8 mouse cellular contexts compared by ENCODE assay signal in genomic region chr1:131613361-131614133, GRCm38 (mm10). TPM values are rescaled to one million over a fixed set of nuclear protein-coding genes. Genes with fewer than 3 reads are reported as not detected.
DNase-seq lines count a peak whose midpoint lies in the region; ATAC-seq and TF ChIP-seq lines count a peak whose summit lies in the region.

No protein-coding gene starts in this region.

- peak; percentile 56; the same call in 1 of the 2 replicates for TF ChIP-seq CTCF in G1E (IDR thresholded peaks at IDR 0.05; ENCODE audit: low read depth, low read length)
- TF ChIP-seq CTCF in brain, embryonic 14.5 days (IDR thresholded peaks at IDR 0.05; ENCODE audit: borderline replicate concordance, extremely low read depth, insufficient read depth, insufficient read length), result peak; percentile 64; the same call in 1 of the 2 replicates
- TF ChIP-seq CTCF in lung, embryonic 14.5 days (IDR thresholded peaks at IDR 0.05; ENCODE audit: low read depth), result peak; percentile 80

- peak; percentile 73 for DNase-seq in G1E (ENCODE audit: low spot score)
- DNase-seq in brain, embryonic 14.5 days (ENCODE audit: low read depth), result peak; percentile 82
- peak; percentile 34 for DNase-seq in fat pad, adult 2 months (ENCODE audit: extremely low read depth, low read depth, low spot score)
- DNase-seq in layer of hippocampus, adult 18-20 months (ENCODE audit: low spot score in 2 of 2), result peak; percentile 48 to 72
- peak; percentile 87 for DNase-seq in lung, embryonic 14.5 days
- peak; percentile 69 to 71 for DNase-seq in right cerebral cortex, adult 2 months (ENCODE audit: low spot score in 2 of 2)
- DNase-seq in urinary bladder, adult 2 months (ENCODE audit: low spot score), result peak; percentile 63

- H3K27ac ChIP-seq in heart, embryonic 15.5 days, result no peak overlapping the region
- no peak overlapping the region for H3K27ac ChIP-seq in lung, embryonic 14.5 days (ENCODE audit: low read depth)

- no peaks in the 10 kb centered on the region for H3K9me3 ChIP-seq in G1E (replicated peaks)
- no peaks in the 10 kb centered on the region for H3K9me3 ChIP-seq in heart, embryonic 15.5 days (replicated peaks)
- no peaks in the 10 kb centered on the region for H3K9me3 ChIP-seq in lung, embryonic 14.5 days (ENCODE audit: low read depth, low read length)

- H3K4me3 ChIP-seq in G1E (ENCODE audit: low read depth, low read length), result no peak overlapping the region
- H3K4me3 ChIP-seq in heart, embryonic 15.5 days, result no peak overlapping the region
- no peak overlapping the region for H3K4me3 ChIP-seq in lung, embryonic 14.5 days (ENCODE audit: low read depth, low read length)

- H3K4me1 ChIP-seq in G1E (ENCODE audit: insufficient read depth, low read depth, low read length), result peaks cover 69% of the 10 kb centered on the region
- H3K4me1 ChIP-seq in heart, embryonic 15.5 days (replicated peaks), result peaks cover 6% of the 10 kb centered on the region
- no peaks in the 10 kb centered on the region for H3K4me1 ChIP-seq in lung, embryonic 14.5 days (ENCODE audit: insufficient read depth)

- 73% methylated on average over 16 of the region's 16 CpGs for WGBS in heart, embryonic 15.5 days
- 67% methylated on average over 16 of the region's 16 CpGs for WGBS in lung, embryonic 14.5 days

- TF ChIP-seq POLR2A in brain, embryonic 14.5 days (IDR thresholded peaks at IDR 0.05; ENCODE audit: borderline replicate concordance, extremely low read depth, insufficient read depth, insufficient read length, poor library complexity, severe bottlenecking), result no peak

- no peaks in the 10 kb centered on the region for H3K36me3 ChIP-seq in G1E (replicated peaks)
- no peaks in the 10 kb centered on the region for H3K36me3 ChIP-seq in heart, embryonic 15.5 days
- no peaks in the 10 kb centered on the region for H3K36me3 ChIP-seq in lung, embryonic 14.5 days (ENCODE audit: insufficient read depth)

- H3K9ac ChIP-seq in heart, embryonic 15.5 days, result no peak overlapping the region
- H3K9ac ChIP-seq in lung, embryonic 14.5 days, result no peak overlapping the region

- no peak for ATAC-seq in G1E (ENCODE audit: extremely low read depth, insufficient number of reproducible peaks, low FRiP score, poor library complexity, severe bottlenecking)
- ATAC-seq in heart, embryonic 15.5 days (replicated peaks; ENCODE audit: insufficient number of reproducible peaks, insufficient read depth, low FRiP score, low read depth), result 0 out of 2 replicates have a peak, but pooled peaks have one; percentile 72
- peak; percentile 83 for ATAC-seq in lung, embryonic 14.5 days (ENCODE audit: insufficient read depth)

- H3K4me2 ChIP-seq in heart, embryonic 15.5 days, result no peak overlapping the region
- H3K4me2 ChIP-seq in lung, embryonic 14.5 days, result no peak overlapping the region

- H3K27me3 ChIP-seq in G1E (ENCODE audit: insufficient read depth, low read length), result peaks cover 6% of the 10 kb centered on the region
- no peaks in the 10 kb centered on the region for H3K27me3 ChIP-seq in heart, embryonic 15.5 days
- H3K27me3 ChIP-seq in lung, embryonic 14.5 days (ENCODE audit: insufficient read depth, low read length), result no peaks in the 10 kb centered on the region

RNA-seq across cellular contexts. Expression of gene Avpr1b, which starts 14.5 kb away (rescaled TPM):
- total RNA-seq in G1E (2014; fragmentation: Nextera tagmentation) (not detected in 2 replicates), G1E (2017) (0.17 and 0.33 TPM in 2 replicates)
- polyA plus RNA-seq in G1E (2012), result not detected in 2 replicates
- polyA plus RNA-seq in brain, embryonic 14.5 days (2012; rRNA removed), result not detected in 2 replicates
- polyA plus RNA-seq in heart, embryonic 15.5 days (2015; fragmentation: Nextera tagmentation; extraction: Ambion mirVana), result not detected in 2 replicates
- under 1 TPM; 0.35 to 0.51 TPM for total RNA-seq in layer of hippocampus, adult 18-20 months (2021)
- not detected in 2 replicates for polyA plus RNA-seq in lung, embryonic 14.5 days (2014; fragmentation: Nextera tagmentation; extraction: Ambion mirVana)
- polyA plus RNA-seq in urinary bladder, adult 2 months (2012; rRNA removed), result not detected in 2 replicates

RNA-seq across cellular contexts. Expression of gene Ctse, which starts 24.6 kb away (rescaled TPM):
- total RNA-seq in G1E (2014; fragmentation: Nextera tagmentation) (1,974 and 2,087 TPM in 2 replicates), G1E (2017) (482 and 539 TPM in 2 replicates)
- polyA plus RNA-seq in G1E (2012), result 163 and 246 TPM in 2 replicates
- polyA plus RNA-seq in brain, embryonic 14.5 days (2012; rRNA removed), result 0.07 TPM in 1 of 2 replicates, not detected in the other
- polyA plus RNA-seq in heart, embryonic 15.5 days (2015; fragmentation: Nextera tagmentation; extraction: Ambion mirVana), result 0.28 and 0.93 TPM in 2 replicates
- total RNA-seq in layer of hippocampus, adult 18-20 months (2021), result under 1 TPM in 1 of 2 experiments, not detected in 1; 0.17 TPM
- 0.32 and 0.78 TPM in 2 replicates for polyA plus RNA-seq in lung, embryonic 14.5 days (2014; fragmentation: Nextera tagmentation; extraction: Ambion mirVana)
- 181 and 198 TPM in 2 replicates for polyA plus RNA-seq in urinary bladder, adult 2 months (2012; rRNA removed)

Comparison
In these comparisons a context has a peak if more than half of its experiments do, and no peak if none do; other contexts are left out.
1. DNase-seq: peak in every context shown above with its lines; median percentile 87 in lung, embryonic 14.5 days; 82 in brain, embryonic 14.5 days; 73 in G1E; 70 in right cerebral cortex, adult 2 months; 63 in urinary bladder, adult 2 months; 60 in layer of hippocampus, adult 18-20 months; 34 in fat pad, adult 2 months.
2. RNA of gene Ctse, which starts 24.6 kb away (polyA plus RNA-seq): 163 to 246 TPM in G1E and 181 to 198 TPM in urinary bladder, adult 2 months; 0.32 to 0.78 TPM in lung, embryonic 14.5 days, 0.28 to 0.93 TPM in heart, embryonic 15.5 days and 0.07 TPM in brain, embryonic 14.5 days; every median in the first group is over 10 times any median in the second.
3. Peak in every context shown above with its lines, with median percentiles within 50 percentile points of each other: CTCF ChIP-seq.